Mouse (Mus musculus) erythroblast, embryonic 14.5 days (primary cell): ENCODE measurements at regions not wholly inside any gene's neighbourhood (a gene's known extent, or its start where the extent isn't known, plus 50 kb on each side); places are given as distances from the start of the nearest gene placed in this dataset.

Source experiments
- GATA1 ChIP-seq: IDR thresholded peaks from 2 replicates; pipeline ENCODE4 v1.6.1; 2012; ENCODE audit warnings: low read length, inconsistent platforms, mixed read lengths
- TAL1 ChIP-seq: IDR thresholded peaks from 3 replicates; pipeline ENCODE4 v1.6.1; 2012; ENCODE audit warnings: low read length, inconsistent platforms, mixed read lengths

DNA sequence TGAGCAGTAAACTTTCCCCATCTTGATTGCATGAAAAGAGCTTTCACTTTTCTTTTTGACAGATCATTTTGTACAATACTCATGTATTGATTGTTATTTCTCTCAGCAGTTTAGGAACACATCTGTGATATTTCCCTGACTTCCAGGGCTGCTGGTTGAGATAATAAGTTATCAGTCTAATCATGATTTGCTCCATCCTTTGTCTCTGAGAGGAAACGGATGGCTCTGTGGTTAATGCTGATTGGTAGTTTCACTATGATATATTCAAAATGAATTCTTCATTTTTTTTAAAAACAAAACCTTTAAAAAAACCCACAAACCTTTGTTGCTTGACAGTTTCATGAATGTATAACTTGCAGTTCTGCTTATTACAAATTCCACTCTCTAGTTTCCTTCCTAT, 160.8 kb downstream of the Pdgfra start:
- TF ChIP-seq GATA1 (no peak), TAL1 (no peak)
